Mouse (Mus musculus): Measurements from ENCODE around the gene Hoxb9. TPM values are rescaled to one million over a fixed set of nuclear protein-coding genes. Genes with fewer than 3 reads are reported as not detected.

The Hoxb9 gene
- total RNA-seq (2023) = not detected

DNA sequence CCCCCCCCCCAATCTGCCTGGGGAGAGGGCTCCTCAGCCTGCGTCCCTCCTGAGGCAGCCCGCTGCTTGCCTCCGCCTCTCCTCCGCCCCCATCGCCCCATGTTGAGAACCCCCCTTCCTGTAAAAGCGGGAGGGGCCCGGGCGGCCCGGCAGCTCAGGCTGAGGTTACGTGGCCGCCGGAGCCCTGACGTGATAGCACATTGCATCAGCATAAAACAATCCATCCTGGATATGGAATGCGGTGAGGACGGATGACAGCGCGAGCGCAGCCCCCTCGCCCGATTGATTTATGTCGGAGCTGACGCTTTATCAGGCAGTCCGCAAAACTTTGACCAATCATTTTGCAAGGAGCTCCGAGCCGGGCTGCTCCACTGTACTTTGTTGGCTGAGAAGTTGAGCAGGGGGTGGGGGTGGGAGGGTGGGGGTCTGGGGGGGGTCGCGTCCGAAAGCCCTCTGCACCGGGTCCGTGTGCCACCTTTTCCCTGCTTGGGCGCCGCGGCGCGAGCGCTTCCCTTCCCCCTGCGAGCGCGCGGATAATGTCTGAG, at the start of gene Hoxb9:
Hoxb9 (plus strand) TSS at position 462 of the 545 bp plus-strand sequence.

DNA sequence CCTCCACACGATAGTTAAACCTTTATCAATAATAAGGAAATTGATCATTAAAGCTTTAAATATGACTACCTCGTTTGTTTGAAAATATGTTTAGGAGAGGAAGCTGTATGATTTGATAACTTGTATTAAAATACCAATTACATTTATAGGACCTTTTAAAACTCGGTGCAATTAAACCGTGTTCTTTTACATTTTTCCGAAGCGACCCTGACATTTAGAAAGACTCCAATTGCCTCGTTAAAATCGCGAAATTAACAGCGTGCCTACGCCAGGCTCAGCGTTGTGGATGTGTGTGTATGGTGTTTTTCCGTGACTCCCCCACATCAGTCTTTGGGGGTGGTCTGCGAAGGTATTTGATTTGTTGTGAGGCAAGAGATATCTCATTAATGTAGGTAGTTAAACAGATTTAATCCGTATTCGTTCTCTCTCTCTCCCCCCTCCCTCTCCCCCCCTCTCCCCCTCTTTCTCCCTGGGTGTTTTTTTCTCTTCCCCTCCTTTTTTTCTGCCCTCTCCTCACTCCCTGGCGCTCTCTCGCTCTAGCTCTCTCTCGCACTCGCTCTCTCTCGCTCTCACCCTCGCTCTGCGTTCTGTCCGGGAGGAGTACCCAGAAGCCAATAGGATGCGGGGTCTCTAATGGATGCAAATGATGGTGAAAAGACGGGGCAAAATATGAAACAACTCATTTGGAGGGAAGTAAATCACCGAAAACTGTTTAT, 10.8 kb downstream of the Hoxb9 start, which contains the start of gene Hoxb8:
Hoxb8 (plus strand) TSS at position 51 of the 716 bp plus-strand sequence.

DNA sequence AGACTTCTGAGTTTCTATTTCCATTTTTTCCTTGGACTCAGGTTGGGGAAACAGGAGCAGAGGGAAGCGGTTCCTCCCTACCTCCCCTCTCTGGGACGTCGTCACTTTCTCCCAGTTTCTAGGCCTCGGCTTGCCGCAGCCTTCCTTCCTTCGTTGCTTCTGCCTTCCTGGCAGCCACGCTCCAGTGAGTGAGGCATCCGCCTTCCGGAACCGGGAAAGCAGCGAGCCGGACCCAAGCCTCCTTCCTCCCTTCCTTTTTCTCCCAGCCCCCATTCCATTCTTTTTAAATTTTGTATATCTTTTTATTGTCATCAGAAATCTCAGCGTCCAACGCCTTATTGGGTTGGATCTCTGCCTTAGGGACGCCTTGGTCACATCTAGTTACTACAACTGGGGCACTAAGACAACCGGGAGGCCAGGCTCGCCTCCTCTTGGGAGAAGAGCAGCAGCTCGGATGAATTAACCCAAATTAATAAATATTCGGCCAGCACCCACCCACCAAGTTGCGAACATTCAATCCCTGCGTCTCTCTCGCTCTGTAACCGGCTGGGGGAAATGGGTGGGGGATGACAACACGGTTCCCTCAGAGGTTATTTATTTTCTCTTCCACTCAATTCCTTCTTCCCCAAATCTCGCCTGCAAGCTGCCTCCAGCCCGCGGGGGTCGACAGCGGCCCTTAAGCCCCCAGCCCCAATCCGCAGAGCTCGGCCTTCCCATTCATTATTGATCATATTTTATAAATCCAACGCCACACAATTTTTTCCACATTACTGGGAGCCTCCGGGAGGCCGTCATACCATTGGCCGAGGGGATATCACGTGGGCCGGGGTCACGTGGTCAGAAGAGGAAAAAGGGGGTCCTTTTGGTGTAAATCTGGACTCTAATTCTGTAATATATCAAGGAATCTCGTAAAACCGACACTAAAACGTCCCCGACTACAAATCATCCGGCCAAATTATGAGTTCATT, 14.8 kb downstream of the Hoxb9 start, which contains the start of gene Hoxb7:
Hoxb7 (plus strand) TSS at position 853 of the 968 bp plus-strand sequence.

DNA sequence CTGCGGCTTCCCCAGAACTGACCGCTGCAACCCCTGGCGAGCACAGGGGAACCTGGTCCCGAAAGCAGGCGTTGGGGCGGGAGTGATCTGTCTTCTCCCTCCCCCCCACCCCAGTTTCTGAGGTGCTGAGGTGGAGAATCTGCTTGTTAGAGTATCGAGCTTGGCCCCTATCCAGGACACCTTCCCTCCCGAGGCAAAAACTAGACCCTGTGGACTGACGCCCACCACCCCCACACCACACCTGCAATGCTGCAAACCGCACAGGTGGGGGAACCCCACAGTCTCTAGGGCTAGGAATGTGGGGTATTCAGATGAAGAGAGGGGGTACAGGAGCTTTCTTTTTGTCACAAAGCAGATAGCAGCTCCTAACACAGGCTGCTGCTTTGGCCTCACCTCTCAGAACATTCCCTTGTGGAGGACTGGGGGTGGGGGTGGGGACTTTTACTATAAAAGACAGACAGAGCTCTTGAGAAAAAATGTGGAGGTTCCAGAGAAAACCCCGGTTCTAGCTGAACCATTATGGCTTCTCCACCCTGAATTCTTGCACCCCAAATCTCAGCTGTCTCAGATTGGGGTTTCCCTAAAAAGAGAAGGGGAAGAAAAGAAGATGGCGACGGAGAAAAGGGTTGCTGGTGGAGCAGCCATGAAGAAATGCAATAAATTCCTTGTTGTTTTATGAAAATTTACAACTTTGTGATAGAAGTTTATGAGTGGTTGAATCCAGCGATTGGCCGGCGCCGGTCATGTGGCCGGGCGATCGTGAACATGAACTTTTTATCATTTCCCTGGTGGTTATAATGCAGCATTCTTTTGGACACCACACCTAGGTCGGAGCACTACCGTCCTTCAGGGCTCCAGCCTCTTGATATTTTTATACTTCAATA, 20.7 kb downstream of the Hoxb9 start, which contains the start of gene Hoxb6:
Hoxb6 (plus strand) TSS at position 796 of the 884 bp plus-strand sequence.

DNA sequence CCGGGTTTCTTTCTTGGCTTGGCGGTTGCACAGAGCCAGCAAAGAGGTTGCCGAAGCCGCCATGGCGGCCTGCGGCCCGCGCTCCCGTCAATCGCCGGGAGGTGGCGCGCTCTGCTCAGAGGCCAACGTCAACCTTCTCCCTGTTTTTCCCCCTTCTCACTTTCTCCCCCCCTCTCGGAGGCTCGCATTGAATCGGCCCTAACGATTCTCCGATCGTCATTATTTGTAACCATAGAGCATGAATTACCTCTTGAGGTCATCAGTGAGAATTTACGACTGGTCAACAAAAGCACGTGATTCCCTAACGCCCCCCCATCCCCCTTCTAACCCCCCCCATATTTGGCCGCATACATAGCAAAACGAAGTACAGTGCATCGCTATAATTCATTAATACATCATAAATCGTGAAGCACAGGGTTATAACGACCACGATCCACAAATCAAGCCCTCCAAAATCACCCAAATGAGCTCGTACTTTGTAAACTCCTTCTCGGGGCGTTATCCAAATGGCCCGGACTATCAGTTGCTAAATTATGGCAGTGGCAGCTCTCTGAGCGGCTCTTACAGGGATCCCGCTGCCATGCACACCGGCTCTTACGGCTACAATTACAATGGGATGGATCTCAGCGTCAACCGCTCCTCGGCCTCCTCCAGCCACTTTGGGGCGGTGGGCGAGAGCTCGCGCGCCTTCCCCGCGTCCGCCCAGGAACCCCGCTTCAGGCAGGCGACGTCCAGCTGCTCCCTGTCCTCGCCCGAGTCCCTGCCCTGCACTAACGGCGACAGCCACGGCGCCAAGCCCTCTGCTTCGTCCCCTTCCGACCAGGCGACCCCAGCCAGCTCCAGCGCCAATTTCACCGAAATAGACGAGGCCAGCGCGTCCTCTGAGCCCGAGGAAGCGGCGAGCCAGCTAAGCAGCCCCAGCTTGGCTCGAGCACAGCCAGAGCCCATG, 32.2 kb downstream of the Hoxb9 start, which contains the start of gene Hoxb5:
Hoxb5 (plus strand) TSS at position 186 of the 949 bp plus-strand sequence.

DNA sequence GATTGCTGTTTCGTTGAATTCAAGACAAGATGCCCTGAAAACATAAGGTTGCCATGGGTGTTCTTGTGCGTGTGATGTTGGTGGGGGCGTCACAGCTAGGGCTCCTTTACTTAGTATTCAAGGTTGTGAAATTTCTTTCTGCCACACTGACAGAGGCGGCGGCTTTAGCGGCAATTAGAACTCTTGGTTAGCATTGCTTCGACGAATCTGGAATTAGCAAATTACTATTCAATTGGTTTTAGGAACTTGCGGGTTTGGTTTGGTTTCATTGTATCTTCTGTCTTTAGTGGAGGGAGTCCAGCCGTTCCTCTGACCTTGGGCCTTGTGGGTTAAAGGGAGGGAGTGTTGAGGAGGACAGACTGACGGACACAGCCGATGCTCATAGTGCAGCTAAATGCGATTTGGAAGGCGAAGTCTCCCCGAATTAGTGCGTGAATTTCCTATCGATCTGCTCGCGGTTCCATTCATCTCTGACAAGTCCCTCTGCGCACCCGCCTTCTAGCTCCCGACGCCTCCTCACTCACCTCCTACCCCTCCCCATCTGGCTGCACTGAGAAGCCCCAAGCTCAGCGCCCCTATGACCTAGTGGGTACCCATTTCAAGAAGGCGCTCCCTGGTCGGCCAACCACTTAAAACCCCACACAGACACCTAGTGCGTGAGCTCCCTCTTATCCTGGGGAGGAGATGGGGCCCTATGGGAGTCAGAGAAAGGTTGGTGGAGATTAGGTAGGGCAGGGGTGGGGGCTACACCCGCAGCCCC, 46.5 kb downstream of the Hoxb9 start, which contains the start of gene Hoxb4:
Hoxb4 (plus strand) TSS at position 660 of the 760 bp plus-strand sequence.

DNA sequence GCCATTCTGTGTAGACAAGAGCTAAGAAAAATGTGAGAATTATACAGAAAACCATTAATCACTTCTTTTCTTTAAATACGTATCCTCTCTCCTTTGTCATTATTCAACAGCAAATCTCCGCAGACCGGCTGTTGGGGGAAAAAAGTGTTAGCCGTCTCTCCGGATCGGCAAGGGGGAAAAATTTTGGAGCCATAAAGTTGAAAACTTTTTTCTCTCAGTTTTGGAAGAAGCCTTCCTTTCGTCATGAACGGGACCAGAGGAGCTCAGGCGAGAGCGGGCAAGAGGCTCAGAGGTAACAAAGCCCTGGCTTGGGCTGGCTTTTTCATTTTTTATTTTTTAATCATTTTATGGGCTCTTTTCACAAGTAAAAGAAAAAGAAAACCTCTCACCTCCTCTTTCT, 51.9 kb downstream of the Hoxb9 start, which contains the start of gene Hoxb3:
Hoxb3 (plus strand) TSS at position 173 of the 400 bp plus-strand sequence.

Other genes starting within 250 kb of the Hoxb9 start
- not detected for gene Gip, start 246.9 kb upstream of the Hoxb9 start, total RNA-seq (2023)
- gene Snf8, start 236.6 kb upstream of the Hoxb9 start, total RNA-seq (2023) = 10 to 100 TPM; 60.6 to 62.0 TPM
- 10 to 100 TPM; 39.0 to 39.5 TPM for gene Ube2z, start 206.1 kb upstream of the Hoxb9 start, total RNA-seq (2023)
- gene Atp5g1, start 195.8 kb upstream of the Hoxb9 start, total RNA-seq (2023) = 100 to 1,000 TPM in 1 of 2 experiments, 10 to 100 TPM in 1; 98.9 to 109 TPM
- not detected for gene Calcoco2, start 159.5 kb upstream of the Hoxb9 start, total RNA-seq (2023)
- gene Ttll6, start 137.7 kb upstream of the Hoxb9 start, total RNA-seq (2023) = not detected
- gene Hoxb13, start 77.1 kb upstream of the Hoxb9 start, total RNA-seq (2023) = not detected
- not detected for gene Hoxb8, start 10.4 kb downstream of the Hoxb9 start, total RNA-seq (2023)
- not detected for gene Hoxb7, start 15.2 kb downstream of the Hoxb9 start, total RNA-seq (2023)
- not detected for gene Hoxb6, start 21.0 kb downstream of the Hoxb9 start, total RNA-seq (2023)
- gene Hoxb5, start 31.9 kb downstream of the Hoxb9 start, total RNA-seq (2023) = not detected
- 1 to 10 TPM; 3.4 to 5.5 TPM for gene Hoxb4, start 46.8 kb downstream of the Hoxb9 start, total RNA-seq (2023)
- under 1 TPM; 0.21 to 0.50 TPM for gene Hoxb3, start 51.9 kb downstream of the Hoxb9 start, total RNA-seq (2023)
- gene Hoxb2, start 79.1 kb downstream of the Hoxb9 start, total RNA-seq (2023) = not detected
- not detected for gene Hoxb1, start 94.3 kb downstream of the Hoxb9 start, total RNA-seq (2023)
- gene Skap1, start 193.1 kb downstream of the Hoxb9 start, total RNA-seq (2023) = under 1 TPM; 0.94 TPM

Measured in monocyte, adult 59 days (primary cell).